Mouse (Mus musculus): Measurements from ENCODE around the gene Cdkal1.

DNA sequence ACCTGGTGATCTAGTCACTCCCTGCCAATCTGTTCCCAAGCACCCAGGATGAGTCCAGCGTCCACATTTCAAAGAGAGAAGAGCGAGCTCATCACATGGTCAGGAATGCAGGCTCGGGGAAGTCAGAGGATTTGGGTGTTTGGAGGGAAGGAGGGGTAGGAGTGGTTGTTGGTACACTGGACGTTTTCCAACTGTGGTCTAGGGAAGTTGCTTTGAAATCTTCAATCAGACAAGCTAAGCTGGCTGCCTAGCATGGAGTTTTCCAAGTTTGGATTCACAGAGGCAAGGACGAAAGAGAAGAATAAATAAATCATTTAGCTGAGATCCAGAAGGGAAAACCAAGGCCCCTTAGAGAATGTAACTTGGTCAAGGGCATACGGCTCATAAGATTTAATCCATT, 486.7 kb downstream of the Cdkal1 start:
- TF ChIP-seq GATA1 (IDR thresholded peaks at IDR 0.05; ENCODE audit: borderline replicate concordance, low read length) (no peak), FLI1 (IDR thresholded peaks at IDR 0.05; ENCODE audit: low read length) (no peak)

Data from megakaryocyte, embryonic 14.5 days (primary cell).